Comparison of ENCODE assay signal across 9 mouse cellular contexts in genomic region chr11:115267061-115267883, GRCm38 (mm10). TPM values are rescaled to one million over a fixed set of nuclear protein-coding genes. Genes with fewer than 3 reads are reported as not detected.
DNase-seq lines count a peak whose midpoint lies in the region; ATAC-seq lines count a peak whose summit lies in the region.
"Had no signal": no experiment of that assay in that cellular context is flagged by ENCODE, and none has a peak within 500 bp of the region (broad histone marks: within the 10 kb centered on the region; RNA-seq: fewer than 3 reads in every experiment).

TSS of gene Grin2c (minus strand) at chr11:115267243.

- H3K27ac ChIP-seq in heart, embryonic 14.5 days (replicated peaks in 1 of 2; ENCODE audit: control insufficient read depth in 1 of 2, insufficient read depth in 1 of 2, low read depth in 2 of 2, low read length in 2 of 2) = no peak within 1 kb of the TSS
- no peak within 1 kb of the TSS for H3K27ac ChIP-seq in forebrain, embryonic 15.5 days (replicated peaks)
- no peak within 1 kb of the TSS for H3K27ac ChIP-seq in limb, embryonic 15.5 days

- H3K27me3 ChIP-seq in heart, embryonic 14.5 days (ENCODE audit: control insufficient read depth, insufficient read depth, low read length) = peaks cover 70% of the 10 kb centered on the region
- peaks cover 58% of the 10 kb centered on the region for H3K27me3 ChIP-seq in forebrain, embryonic 15.5 days
- peaks cover 74% of the 10 kb centered on the region for H3K27me3 ChIP-seq in limb, embryonic 15.5 days

- peaks cover 11 to 21% of the 10 kb centered on the region in 2 experiments for H3K4me1 ChIP-seq in heart, embryonic 14.5 days (ENCODE audit: control insufficient read depth in 2 of 2, insufficient read depth in 2 of 2, low read length in 2 of 2)
- peaks cover 30% of the 10 kb centered on the region for H3K4me1 ChIP-seq in forebrain, embryonic 15.5 days
- peaks cover 27% of the 10 kb centered on the region for H3K4me1 ChIP-seq in limb, embryonic 15.5 days

- H3K9ac ChIP-seq in heart, embryonic 14.5 days (ENCODE audit: low read length) = peak within 1 kb of the TSS; percentile 61
- 0 out of 2 replicates have a peak within 1 kb of the TSS, but pooled peaks have one; percentile 0 for H3K9ac ChIP-seq in forebrain, embryonic 15.5 days (replicated peaks)
- H3K9ac ChIP-seq in limb, embryonic 15.5 days = peak within 1 kb of the TSS; percentile 7; the same call in 1 of the 2 replicates

- peaks cover 15% of the 10 kb centered on the region; the same call in 1 of the 2 replicates for H3K36me3 ChIP-seq in heart, embryonic 14.5 days (ENCODE audit: control insufficient read depth, insufficient read depth, low read length)
- H3K36me3 ChIP-seq in forebrain, embryonic 15.5 days = peaks cover 14% of the 10 kb centered on the region
- H3K36me3 ChIP-seq in limb, embryonic 15.5 days = peaks cover 28% of the 10 kb centered on the region

- peak within 1 kb of the TSS; percentile 28 to 46 for H3K4me3 ChIP-seq in heart, embryonic 14.5 days (ENCODE audit: control insufficient read depth in 1 of 2, insufficient read depth in 1 of 2, low read depth in 1 of 2, low read length in 2 of 2)
- H3K4me3 ChIP-seq in forebrain, embryonic 15.5 days = peak within 1 kb of the TSS; percentile 31
- H3K4me3 ChIP-seq in limb, embryonic 15.5 days = peak within 1 kb of the TSS; percentile 35

- H3K9me3 ChIP-seq in heart, embryonic 14.5 days (ENCODE audit: control insufficient read depth, low read length) = no peaks in the 10 kb centered on the region
- no peaks in the 10 kb centered on the region for H3K9me3 ChIP-seq in forebrain, embryonic 15.5 days
- no peaks in the 10 kb centered on the region for H3K9me3 ChIP-seq in limb, embryonic 15.5 days

- ATAC-seq in heart, embryonic 14.5 days (ENCODE audit: insufficient number of reproducible peaks, insufficient read depth, low FRiP score, low read depth) = no peak
- no peak for ATAC-seq in forebrain, embryonic 15.5 days (replicated peaks)
- no peak for ATAC-seq in limb, embryonic 15.5 days (ENCODE audit: insufficient number of reproducible peaks, low FRiP score, low TSS enrichment, low read depth)
- ATAC-seq in granulocyte monocyte progenitor cell, adult 5-6 weeks (replicated peaks; ENCODE audit: poor library complexity, severe bottlenecking) = no peak

- DNase-seq in heart, adult 11 months = no peak
- peak; percentile 62 for DNase-seq in brain, adult 2 months (ENCODE audit: low read depth, low spot score)
- DNase-seq in urinary bladder, adult 18-20 months (ENCODE audit: low spot score in 2 of 2) = no peak
- DNase-seq in MN1 (ENCODE audit: low spot score) = no peak

- WGBS in heart, embryonic 14.5 days = 7% methylated on average over 49 of the region's 50 CpGs
- 5% methylated on average over 50 of the region's 50 CpGs for WGBS in forebrain, embryonic 15.5 days
- 6% methylated on average over 41 of the region's 50 CpGs for WGBS in limb, embryonic 15.5 days

- H3K4me2 ChIP-seq in heart, embryonic 14.5 days (ENCODE audit: low read length) = peak within 1 kb of the TSS; percentile 84
- H3K4me2 ChIP-seq in forebrain, embryonic 15.5 days (replicated peaks) = peak within 1 kb of the TSS; percentile 51
- peak within 1 kb of the TSS; percentile 64 for H3K4me2 ChIP-seq in limb, embryonic 15.5 days

RNA-seq across cellular contexts. Expression of gene Grin2c, which starts in this region (rescaled TPM):
- polyA plus RNA-seq in heart, embryonic 14.5 days (2014; fragmentation: Nextera tagmentation; extraction: Ambion mirVana) = 0.15 TPM in 1 of 2 replicates, not detected in the other
- polyA plus RNA-seq in forebrain, embryonic 15.5 days (2015; fragmentation: Nextera tagmentation; extraction: Ambion mirVana) = 0.22 and 0.23 TPM in 2 replicates
- polyA plus RNA-seq in limb, embryonic 15.5 days (2015; fragmentation: Nextera tagmentation; extraction: Ambion mirVana) = 0.05 TPM in 1 of 2 replicates, not detected in the other
- total RNA-seq in granulocyte monocyte progenitor cell, adult 5-6 weeks (2014; fragmentation: Nextera tagmentation) = not detected in 2 replicates
- total RNA-seq in granulocyte monocyte progenitor cell, adult 5-6 weeks (2017) = not detected in 2 replicates
- total RNA-seq: MEL had no signal

Comparison
In these comparisons a context has a peak if more than half of its experiments do, and no peak if none do; other contexts are left out.
1. H3K9ac ChIP-seq: peak in every context shown above with its lines; median percentile 61 in heart, embryonic 14.5 days; 7 in limb, embryonic 15.5 days; 0 in forebrain, embryonic 15.5 days.